Mouse (Mus musculus) intestine, embryonic 14.5 days (tissue): ENCODE measurements at regions not wholly inside any gene's neighbourhood (a gene's known extent, or its start where the extent isn't known, plus 50 kb on each side); places are given as distances from the start of the nearest gene placed in this dataset.

Experiments used
- ATAC-seq: fragments of 200-750 bp; cut with Nextera tagmentation; replicated peaks from 2 replicates; pipeline ENCODE4 v1.8.0; 2017; ENCODE audit warnings: low read depth, moderate number of reproducible peaks, moderate TSS enrichment, moderate library complexity; ENCODE audit not compliant: low FRiP score, low TSS enrichment
- DNase-seq: peaks from one replicate; pipeline ENCODE4 v3.0.0-alpha.2; 2018; ENCODE audit warnings: low spot score
- H3K27ac ChIP-seq: fragments of 300-500 bp; sonication (generic); 2 replicates; pipeline ENCODE4 v1.5.1; 2014; ENCODE audit warnings: low read depth, mild to moderate bottlenecking, control low read depth
- H3K27me3 ChIP-seq: fragments of 300-500 bp; sonication (generic); replicated peaks from 2 replicates; pipeline ENCODE4 v1.6.1; 2014; ENCODE audit warnings: low read length, control low read depth; ENCODE audit not compliant: control insufficient read depth, insufficient read depth
- H3K36me3 ChIP-seq: fragments of 300-500 bp; sonication (generic); 2 replicates; pipeline ENCODE4 v1.6.1; 2014; ENCODE audit warnings: low read length, control low read depth; ENCODE audit not compliant: control insufficient read depth, insufficient read depth
- H3K4me1 ChIP-seq: fragments of 300-500 bp; sonication (generic); replicated peaks from 2 replicates; pipeline ENCODE4 v1.6.1; 2014; ENCODE audit warnings: low read length, control low read depth, mixed read lengths; ENCODE audit not compliant: control insufficient read depth, insufficient read depth
- H3K4me2 ChIP-seq: fragments of 300-500 bp; sonication (generic); 2 replicates; pipeline ENCODE4 v1.6.1; 2014; ENCODE audit warnings: low read length
- H3K4me3 ChIP-seq: fragments of 300-500 bp; sonication (generic); 2 replicates; pipeline ENCODE4 v1.5.1; 2014; ENCODE audit warnings: low read depth, low read length, control low read depth, mixed read lengths
- H3K9ac ChIP-seq: fragments of 300-500 bp; sonication (generic); 2 replicates; pipeline ENCODE4 v1.6.1; 2014; ENCODE audit warnings: mild to moderate bottlenecking, low read length
- H3K9me3 ChIP-seq: fragments of 300-500 bp; sonication (generic); 2 replicates; pipeline ENCODE4 v1.6.1; 2016; ENCODE audit warnings: low read length, control low read depth; ENCODE audit not compliant: control insufficient read depth
- WGBS: fragments of 180-500 bp; shearing (Covaris S2); extraction: QIAGEN DNeasy Blood & Tissue Kit; methylation state at CpG from one replicate; pipeline ENCODE4 v1.1.7; 2014; 5-methylcytosine and 5-hydroxymethylcytosine counted together

GRCm38 (mm10) chr15:87987322-87987985 is 443.4 kb downstream of the Fam19a5 start:
- DNase-seq (no peak), ATAC-seq (no peak)
- 41% methylated on average over 5 of the region's 5 CpGs for WGBS
- Histone ChIP-seq H3K4me3 (no peak overlapping the region), H3K4me1 (peaks cover 9% of the 10 kb centered on the region; the same call in 1 of the 2 replicates), H3K27ac (no peak overlapping the region), H3K36me3 (no peaks in the 10 kb centered on the region), H3K9ac (no peak overlapping the region), H3K4me2 (no peak overlapping the region), H3K27me3 (no peaks in the 10 kb centered on the region), H3K9me3 (no peaks in the 10 kb centered on the region)

GRCm38 (mm10) chr15:87994546-87994945 is 450.4 kb downstream of the Fam19a5 start:
- no peak overlapping the region for H3K4me3 ChIP-seq
- no peak overlapping the region for H3K9ac ChIP-seq
- no peaks in the 10 kb centered on the region for H3K9me3 ChIP-seq
- no peaks in the 10 kb centered on the region for H3K4me1 ChIP-seq
- WGBS, result 66% methylated on average over 8 of the region's 8 CpGs
- H3K27me3 ChIP-seq, result no peaks in the 10 kb centered on the region
- ATAC-seq, result no peak
- no peaks in the 10 kb centered on the region for H3K36me3 ChIP-seq
- DNase-seq, result no peak
- H3K27ac ChIP-seq, result no peak overlapping the region
- no peak overlapping the region for H3K4me2 ChIP-seq

GRCm38 (mm10) chr15:88017076-88017475 is 473.0 kb downstream of the Fam19a5 start:
- Histone ChIP-seq H3K4me3 (no peak overlapping the region), H3K27ac (no peak overlapping the region), H3K4me2 (no peak overlapping the region), H3K27me3 (no peaks in the 10 kb centered on the region), H3K9me3 (peaks cover 2% of the 10 kb centered on the region; the same call in 1 of the 2 replicates), H3K9ac (no peak overlapping the region), H3K4me1 (no peaks in the 10 kb centered on the region), H3K36me3 (no peaks in the 10 kb centered on the region)
- DNase-seq (no peak), ATAC-seq (no peak)
- 93% methylated on average over 5 of the region's 5 CpGs for WGBS

- no peak overlapping the region for H3K9ac ChIP-seq
- no peaks in the 10 kb centered on the region for H3K9me3 ChIP-seq
- 82% methylated on average over 11 of the region's 11 CpGs for WGBS
Observed at GRCm38 (mm10) chr15:88032751-88033150, 488.7 kb downstream of the Fam19a5 start.

GRCm38 (mm10) chr15:88033725-88034124 is 489.6 kb downstream of the Fam19a5 start:
- DNase-seq (no peak), ATAC-seq (no peak)
- H3K9me3 ChIP-seq, result no peaks in the 10 kb centered on the region
- no peak overlapping the region for H3K27ac ChIP-seq
- H3K9ac ChIP-seq, result no peak overlapping the region
- no peaks in the 10 kb centered on the region for H3K36me3 ChIP-seq
- no peaks in the 10 kb centered on the region for H3K27me3 ChIP-seq
- H3K4me3 ChIP-seq, result no peak overlapping the region
- H3K4me2 ChIP-seq, result no peak overlapping the region
- no peaks in the 10 kb centered on the region for H3K4me1 ChIP-seq
- 70% methylated on average over 4 of the region's 4 CpGs for WGBS

More at GRCm38 (mm10) chr15:88032751-88033150, 488.7 kb downstream of the Fam19a5 start:
- no peaks in the 10 kb centered on the region for H3K4me1 ChIP-seq
- DNase-seq (no peak), ATAC-seq (no peak)
- no peaks in the 10 kb centered on the region for H3K27me3 ChIP-seq
- H3K27ac ChIP-seq, result no peak overlapping the region
- H3K4me3 ChIP-seq, result no peak overlapping the region
- H3K4me2 ChIP-seq, result no peak overlapping the region
- no peaks in the 10 kb centered on the region for H3K36me3 ChIP-seq

GRCm38 (mm10) chr15:88035486-88035885 is 491.4 kb downstream of the Fam19a5 start:
- no peak overlapping the region for H3K4me2 ChIP-seq
- H3K9me3 ChIP-seq, result no peaks in the 10 kb centered on the region
- no peak for DNase-seq
- ATAC-seq, result no peak
- no peaks in the 10 kb centered on the region for H3K36me3 ChIP-seq
- H3K4me3 ChIP-seq, result no peak overlapping the region
- H3K9ac ChIP-seq, result no peak overlapping the region
- no peak overlapping the region for H3K27ac ChIP-seq
- H3K27me3 ChIP-seq, result no peaks in the 10 kb centered on the region
- WGBS, result 45% methylated on average over 8 of the region's 8 CpGs
- H3K4me1 ChIP-seq, result no peaks in the 10 kb centered on the region

GRCm38 (mm10) chr15:88036146-88037000 is 492.3 kb downstream of the Fam19a5 start:
- H3K4me2 ChIP-seq, result no peak overlapping the region
- no peak overlapping the region for H3K9ac ChIP-seq
- no peaks in the 10 kb centered on the region for H3K36me3 ChIP-seq
- ATAC-seq, result no peak
- H3K27ac ChIP-seq, result no peak overlapping the region
- no peak overlapping the region for H3K4me3 ChIP-seq
- peak; percentile 54 for DNase-seq
- WGBS, result 38% methylated on average over 22 of the region's 22 CpGs
- H3K9me3 ChIP-seq, result no peaks in the 10 kb centered on the region
- no peaks in the 10 kb centered on the region for H3K4me1 ChIP-seq
- no peaks in the 10 kb centered on the region for H3K27me3 ChIP-seq

- Histone ChIP-seq H3K4me3 (no peak overlapping the region), H3K27ac (no peak overlapping the region), H3K4me1 (no peaks in the 10 kb centered on the region), H3K9me3 (no peaks in the 10 kb centered on the region), H3K27me3 (no peaks in the 10 kb centered on the region), H3K4me2 (no peak overlapping the region), H3K36me3 (no peaks in the 10 kb centered on the region), H3K9ac (no peak overlapping the region)
- DNase-seq (no peak), ATAC-seq (no peak)
- WGBS, result 91% methylated on average over 4 of the region's 4 CpGs
Observed at GRCm38 (mm10) chr15:88037606-88038005, 493.5 kb downstream of the Fam19a5 start.
